Comparison of ENCODE assay signal across 13 mouse cellular contexts in the genomic region with DNA sequence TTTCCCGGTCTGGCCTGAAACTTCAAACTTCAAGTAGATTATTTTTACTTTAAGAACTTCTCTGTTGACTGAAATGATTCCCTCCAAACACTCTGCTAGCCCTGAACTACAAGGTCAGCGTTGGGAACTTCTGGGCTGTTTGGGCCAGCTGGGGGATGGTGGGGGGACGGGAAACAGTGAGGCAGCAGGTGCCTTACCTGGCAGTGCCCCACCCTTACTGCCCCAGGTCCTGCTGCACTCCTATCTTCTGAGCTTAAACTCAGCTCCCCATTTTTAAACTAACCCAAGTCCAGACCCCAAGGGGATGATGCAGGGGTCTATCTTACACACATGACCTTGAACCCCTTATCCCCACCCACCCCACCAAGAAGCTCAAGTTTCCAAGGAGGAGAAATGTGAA.
A peak's percentile ranks its signal among the peaks of the same experiment; 100 is the strongest.
DNase-seq lines count a peak whose midpoint lies in the region; ATAC-seq and TF ChIP-seq lines count a peak whose summit lies in the region.
"Had no signal": no experiment of that assay in that cellular context is flagged by ENCODE, and none has a peak within 500 bp of the region (broad histone marks: within the 10 kb centered on the region; RNA-seq: fewer than 3 reads in every experiment).

No protein-coding gene starts in this region.

- H3K9me3 ChIP-seq in heart, embryonic 13.5 days: no peaks in the 10 kb centered on the region; the same call in 1 of the 2 replicates
- no peaks in the 10 kb centered on the region; the same call in 1 of the 2 replicates for H3K9me3 ChIP-seq in lung, embryonic 14.5 days (ENCODE audit: low read depth, low read length)
- no peaks in the 10 kb centered on the region for H3K9me3 ChIP-seq in embryonic facial prominence, embryonic 11.5 days (replicated peaks; ENCODE audit: control insufficient read depth, low read length)
- H3K9me3 ChIP-seq in limb, embryonic 12.5 days: peaks cover 4% of the 10 kb centered on the region; the same call in 1 of the 2 replicates

- H3K9ac ChIP-seq in heart, embryonic 13.5 days: no peak overlapping the region
- no peak overlapping the region for H3K9ac ChIP-seq in lung, embryonic 14.5 days
- H3K9ac ChIP-seq in embryonic facial prominence, embryonic 11.5 days (replicated peaks; ENCODE audit: low read length): no peak overlapping the region
- H3K9ac ChIP-seq in limb, embryonic 12.5 days (replicated peaks): no peak overlapping the region
- H3K9ac ChIP-seq: liver, postnatal 0 days; neural tube, embryonic 13.5 days had no signal

- no peaks in the 10 kb centered on the region for H3K36me3 ChIP-seq in heart, embryonic 13.5 days
- H3K36me3 ChIP-seq in lung, embryonic 14.5 days (ENCODE audit: insufficient read depth): no peaks in the 10 kb centered on the region
- no peaks in the 10 kb centered on the region for H3K36me3 ChIP-seq in embryonic facial prominence, embryonic 11.5 days (replicated peaks; ENCODE audit: control insufficient read depth, insufficient read depth, low read depth, low read length)
- H3K36me3 ChIP-seq in limb, embryonic 12.5 days: no peaks in the 10 kb centered on the region
- H3K36me3 ChIP-seq: neural tube, embryonic 13.5 days had no signal

- no peak overlapping the region for H3K4me2 ChIP-seq in heart, embryonic 13.5 days
- no peak overlapping the region for H3K4me2 ChIP-seq in lung, embryonic 14.5 days
- H3K4me2 ChIP-seq in embryonic facial prominence, embryonic 11.5 days (ENCODE audit: low read depth, low read length): no peak overlapping the region
- H3K4me2 ChIP-seq in limb, embryonic 12.5 days: no peak overlapping the region
- H3K4me2 ChIP-seq: neural tube, embryonic 13.5 days had no signal

- H3K4me1 ChIP-seq in heart, embryonic 13.5 days: peaks cover 27% of the 10 kb centered on the region
- H3K4me1 ChIP-seq in lung, embryonic 14.5 days (ENCODE audit: insufficient read depth): peaks cover 25% of the 10 kb centered on the region
- H3K4me1 ChIP-seq in lung, adult 2 months (ENCODE audit: control insufficient read depth, insufficient read depth, low read length): peaks cover 26% of the 10 kb centered on the region
- no peaks in the 10 kb centered on the region; the same call in 1 of the 2 replicates for H3K4me1 ChIP-seq in embryonic facial prominence, embryonic 11.5 days (ENCODE audit: control insufficient read depth, insufficient read depth, low read length)
- peaks cover 41% of the 10 kb centered on the region for H3K4me1 ChIP-seq in limb, embryonic 12.5 days (replicated peaks)
- H3K4me1 ChIP-seq: neural tube, embryonic 13.5 days had no signal

- DNase-seq in heart, postnatal 14 days: no peak
- no peak for DNase-seq in lung, embryonic 14.5 days
- DNase-seq in lung, adult 2 months: no peak
- no peak for DNase-seq in embryonic facial prominence, embryonic 11.5 days (ENCODE audit: low spot score)
- DNase-seq: adrenal gland, adult 8-10 months; liver, postnatal 0 days; midbrain, embryonic 14.5 days; right cerebral cortex, adult 18-20 months; thymus, postnatal 14 days had no signal

- no peak for ATAC-seq in heart, embryonic 13.5 days (ENCODE audit: extremely low read depth, insufficient number of reproducible peaks, low FRiP score, low TSS enrichment)
- ATAC-seq in lung, embryonic 14.5 days (ENCODE audit: insufficient read depth): 0 out of 2 replicates have a peak, but pooled peaks have one; percentile 15
- peak; percentile 19; the same call in 1 of the 2 replicates for ATAC-seq in embryonic facial prominence, embryonic 11.5 days (replicated peaks; ENCODE audit: insufficient number of reproducible peaks, low FRiP score, low TSS enrichment, low read depth)
- ATAC-seq in limb, embryonic 12.5 days (ENCODE audit: insufficient number of reproducible peaks, insufficient read depth, low FRiP score, low TSS enrichment, low read depth): 0 out of 2 replicates have a peak, but pooled peaks have one; percentile 6
- no peak for ATAC-seq in erythroblast, adult 5-6 weeks (replicated peaks; ENCODE audit: low FRiP score, poor library complexity, severe bottlenecking)
- ATAC-seq: liver, postnatal 0 days had no signal

- 68% methylated on average over 3 of the region's 3 CpGs for WGBS in heart, embryonic 13.5 days
- WGBS in lung, embryonic 14.5 days: 40% methylated on average over 3 of the region's 3 CpGs
- 48% methylated on average over 3 of the region's 3 CpGs for WGBS in lung, adult 2 months
- WGBS in embryonic facial prominence, embryonic 11.5 days: 60% methylated on average over 3 of the region's 3 CpGs
- 55% methylated on average over 3 of the region's 3 CpGs for WGBS in limb, embryonic 12.5 days

- H3K27ac ChIP-seq in heart, embryonic 13.5 days (replicated peaks): 0 out of 2 replicates have a peak overlapping the region, but pooled peaks have one; percentile 1
- H3K27ac ChIP-seq in lung, embryonic 14.5 days (ENCODE audit: low read depth): peak overlapping the region; percentile 66; the same call in 1 of the 2 replicates
- H3K27ac ChIP-seq in embryonic facial prominence, embryonic 11.5 days (replicated peaks; ENCODE audit: low read depth, low read length): no peak overlapping the region
- no peak overlapping the region for H3K27ac ChIP-seq in limb, embryonic 12.5 days
- H3K27ac ChIP-seq: neural tube, embryonic 13.5 days had no signal

- H3K4me3 ChIP-seq in heart, embryonic 13.5 days: no peak overlapping the region
- no peak overlapping the region for H3K4me3 ChIP-seq in lung, embryonic 14.5 days (ENCODE audit: low read depth, low read length)
- H3K4me3 ChIP-seq in lung, adult 2 months (replicated peaks; ENCODE audit: extremely low read depth, low read depth, low read length): no peak overlapping the region
- H3K4me3 ChIP-seq in embryonic facial prominence, embryonic 11.5 days (ENCODE audit: low read depth, low read length): no peak overlapping the region
- no peak overlapping the region for H3K4me3 ChIP-seq in limb, embryonic 12.5 days (replicated peaks)
- H3K4me3 ChIP-seq: neural tube, embryonic 13.5 days had no signal

- intact Hi-C loops in heart, postnatal 14 days (cut with DNase I): no loop called here

- no peaks in the 10 kb centered on the region for H3K27me3 ChIP-seq in heart, embryonic 13.5 days (replicated peaks)
- no peaks in the 10 kb centered on the region for H3K27me3 ChIP-seq in lung, embryonic 14.5 days (ENCODE audit: insufficient read depth, low read length)
- H3K27me3 ChIP-seq in embryonic facial prominence, embryonic 11.5 days (ENCODE audit: control insufficient read depth, insufficient read depth, low read length): no peaks in the 10 kb centered on the region
- H3K27me3 ChIP-seq in limb, embryonic 12.5 days: no peaks in the 10 kb centered on the region
- H3K27me3 ChIP-seq: neural tube, embryonic 13.5 days had no signal

- no peak for TF ChIP-seq CTCF in lung, embryonic 14.5 days (IDR thresholded peaks at IDR 0.05; ENCODE audit: low read depth)
- TF ChIP-seq CTCF in lung, adult 2 months (IDR thresholded peaks at IDR 0.05; ENCODE audit: insufficient read depth, low read length): no peak

- no peak for TF ChIP-seq POLR2A in lung, adult 2 months (IDR thresholded peaks at IDR 0.05; ENCODE audit: borderline replicate concordance, extremely low read depth, low read depth, low read length)

Comparison
In these comparisons a context has a peak if more than half of its experiments do, and no peak if none do; other contexts are left out.
1. ATAC-seq: peak in lung, embryonic 14.5 days (single experiment), embryonic facial prominence, embryonic 11.5 days (single experiment) and limb, embryonic 12.5 days (single experiment); none in heart, embryonic 13.5 days (single experiment) and erythroblast, adult 5-6 weeks (single experiment).
2. H3K27ac ChIP-seq: peak in heart, embryonic 13.5 days (single experiment) and lung, embryonic 14.5 days (single experiment); none in embryonic facial prominence, embryonic 11.5 days (single experiment) and limb, embryonic 12.5 days (single experiment).